Mouse (Mus musculus): ENCODE measurements around the gene Slc39a12. TPM values are rescaled to one million over a fixed set of nuclear protein-coding genes. Genes with fewer than 3 reads are reported as not detected.

Gene Slc39a12
- total RNA-seq, 1 experiment from 2014 or later: not detected

DNA sequence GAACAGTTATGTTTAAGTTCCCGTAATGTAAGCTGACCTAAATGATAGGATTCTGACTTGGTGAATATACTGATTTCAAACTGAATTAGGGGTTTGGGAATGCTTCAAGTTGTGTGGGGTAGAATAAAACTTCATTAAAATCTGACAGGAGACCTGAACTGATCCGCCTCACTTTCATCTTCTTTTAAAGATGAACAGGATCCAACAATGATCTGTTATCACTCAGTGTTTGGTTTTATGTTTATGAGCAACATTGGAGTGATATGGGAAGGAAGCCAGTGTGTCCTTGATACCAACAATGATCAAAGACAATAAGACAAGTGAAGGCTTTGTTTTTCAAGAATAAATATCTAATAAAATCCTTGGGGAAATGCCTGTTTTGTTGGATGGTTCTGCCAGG is 155.7 kb downstream of the Slc39a12 start:
- ATAC-seq (replicated peaks; ENCODE audit: insufficient number of reproducible peaks, low FRiP score, low TSS enrichment, poor library complexity, severe bottlenecking): no peak

Other genes starting within 250 kb of the Slc39a12 start
- gene Tmem236, start 213.8 kb upstream of the Slc39a12 start, total RNA-seq (2017): not detected in 3 replicates
- gene Mrc1, start 158.9 kb upstream of the Slc39a12 start, total RNA-seq (2017): 0.58 to 5.2 TPM (median 2.9 TPM) in 3 replicates
- 0.29 to 0.67 TPM in 2 of 3 replicates, not detected in the other for gene Cacnb2, start 214.8 kb downstream of the Slc39a12 start, total RNA-seq (2017)